Mouse (Mus musculus): Measurements from ENCODE around the gene Rgs6.

DNA sequence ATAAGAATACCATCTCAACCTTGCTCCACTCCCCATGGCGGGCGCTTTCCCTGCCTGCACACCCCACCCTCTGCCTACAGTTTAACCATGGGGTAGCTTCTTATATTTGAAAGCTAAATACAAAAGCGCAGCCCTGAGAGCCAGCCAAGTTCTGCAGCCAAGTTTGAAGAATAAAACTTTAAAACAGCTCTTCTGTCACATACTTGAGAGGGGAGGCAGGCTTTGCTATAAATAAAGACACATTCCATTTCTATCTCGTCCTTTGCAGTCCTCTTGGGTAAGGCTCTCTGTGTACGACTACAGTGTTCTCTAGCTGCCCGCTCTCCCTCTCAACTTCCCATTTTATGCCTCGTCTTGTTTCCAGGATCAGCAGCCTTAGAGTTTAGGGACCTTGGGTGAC is 76.5 kb downstream of the Rgs6 start:
- TF ChIP-seq GATA1 (IDR thresholded peaks at IDR 0.05; ENCODE audit: borderline replicate concordance, low read length) (no peak), FLI1 (IDR thresholded peaks at IDR 0.05; ENCODE audit: low read length) (no peak)

Data from megakaryocyte, embryonic 14.5 days (primary cell).